Mouse (Mus musculus): ENCODE data around the gene Plin3.
A peak's percentile ranks its signal among the peaks of the same experiment; 100 is the strongest.

Plin3 gene

DNA sequence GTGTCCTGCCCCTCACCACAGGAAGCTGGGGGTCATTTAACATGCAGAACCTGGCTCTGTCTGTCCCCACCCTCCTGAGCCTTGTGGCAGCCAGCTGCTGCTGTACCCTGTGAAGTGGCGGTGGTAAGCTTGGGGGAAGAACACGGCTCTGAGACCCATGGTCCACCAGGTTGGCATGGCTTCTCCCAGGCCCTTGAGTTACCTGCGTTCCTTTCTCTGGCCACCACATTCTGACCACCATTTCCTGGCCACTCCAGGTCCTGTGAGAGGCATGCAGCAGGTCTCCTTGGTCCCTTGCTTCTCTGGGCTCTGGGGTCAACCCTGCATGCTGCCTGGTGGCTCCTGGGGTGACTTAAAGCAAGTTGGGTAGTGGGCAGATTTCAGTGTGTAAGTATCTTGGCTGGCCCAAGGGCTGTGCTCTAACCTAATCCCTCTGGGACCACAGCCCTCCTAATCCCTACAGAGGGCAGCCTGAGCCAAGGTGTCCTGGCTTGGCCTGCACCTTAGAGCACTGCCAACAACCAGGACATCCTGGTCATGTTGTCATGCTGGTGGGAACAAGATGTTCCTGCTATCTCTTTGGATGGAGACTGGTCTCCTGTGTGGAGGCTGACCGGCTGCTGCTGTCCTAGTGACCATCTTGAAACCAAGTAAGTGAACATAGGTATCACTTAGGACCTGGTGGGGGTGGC is at the start of gene Plin3:
TSS of gene Plin3 (minus strand) at position 343 of the 692 bp plus-strand sequence.
- no peak for DNase-seq

DNA sequence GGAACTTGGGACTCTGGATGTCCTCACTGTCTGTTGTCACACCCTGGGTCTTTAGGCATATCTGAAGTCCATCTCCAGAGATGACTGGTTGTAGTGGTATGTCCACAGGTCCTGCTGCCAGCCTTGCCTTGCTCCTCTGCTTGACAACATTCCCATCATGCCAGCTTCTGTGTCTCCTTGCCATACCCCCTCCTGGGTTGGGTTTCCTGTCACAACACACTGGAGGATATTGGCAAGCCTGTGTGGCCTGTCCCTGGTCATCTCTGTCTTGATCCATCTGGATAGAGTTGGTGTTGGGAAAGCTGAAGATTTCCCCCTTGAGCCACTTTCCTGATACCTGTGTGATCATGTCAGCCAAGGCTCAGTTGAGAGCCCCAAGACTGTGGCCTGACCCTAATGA is 48.0 kb upstream of the Plin3 start:
- DNase-seq, result no peak

DNA sequence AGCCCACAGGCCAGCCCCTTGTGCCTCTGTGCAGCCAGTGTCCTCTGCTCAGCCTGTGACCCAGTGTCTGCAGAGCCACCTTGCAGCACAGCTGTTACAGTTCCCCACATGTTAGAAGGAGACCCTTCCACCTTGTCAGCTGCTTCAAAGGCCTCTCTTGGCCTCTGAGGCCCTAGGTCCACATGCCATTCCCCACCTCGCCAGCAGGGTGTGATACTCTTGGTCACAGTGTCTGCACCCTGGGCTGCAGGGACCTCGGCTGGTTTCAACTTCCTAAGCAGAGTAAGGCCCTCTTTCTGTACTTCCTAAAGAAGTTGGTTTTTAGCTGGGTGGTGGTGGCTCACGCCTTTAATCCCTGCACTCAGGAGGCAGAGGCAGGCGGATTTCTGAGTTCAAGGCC is 46.2 kb upstream of the Plin3 start:
- DNase-seq, result no peak

DNA sequence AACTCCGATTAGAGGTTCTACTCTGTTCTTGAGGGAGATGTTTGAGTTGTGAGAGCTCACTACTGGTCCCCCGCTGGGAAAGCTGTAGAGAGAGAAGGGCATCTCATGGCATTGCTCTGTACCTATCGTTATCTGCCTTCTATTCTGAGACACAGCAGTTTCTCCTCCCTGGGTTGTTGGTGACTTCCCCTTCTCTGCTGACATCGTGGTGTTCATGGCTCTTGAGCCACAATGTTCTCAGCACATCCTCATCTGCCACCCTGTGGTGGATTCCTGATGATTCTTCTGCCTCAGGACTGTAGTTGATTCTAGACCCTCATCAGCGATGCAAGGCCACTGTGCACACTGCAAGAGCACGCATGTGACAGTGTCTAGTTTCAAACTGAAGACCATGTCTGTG is 45.1 kb upstream of the Plin3 start:
- DNase-seq, result no peak

DNA sequence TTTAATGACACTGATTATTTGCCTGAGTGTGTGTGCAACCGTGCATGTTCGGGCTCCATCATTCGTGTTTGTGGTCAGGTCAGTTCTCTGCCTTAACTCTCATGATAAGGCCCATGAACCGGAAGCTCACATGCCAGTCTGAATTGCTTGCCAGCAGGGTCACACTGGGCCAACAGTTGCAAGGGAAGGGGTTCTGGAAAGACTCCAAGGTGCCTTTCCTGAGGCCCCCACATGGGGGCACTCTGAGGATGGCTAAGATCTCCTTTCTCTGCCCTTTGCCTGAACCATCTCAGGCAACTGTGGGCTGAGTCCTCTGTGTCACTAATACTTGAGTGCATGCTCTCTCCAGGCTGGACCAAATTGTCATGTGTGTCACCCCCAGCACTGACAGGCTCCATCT is 44.5 kb upstream of the Plin3 start:
- DNase-seq, result peak; percentile 40

DNA sequence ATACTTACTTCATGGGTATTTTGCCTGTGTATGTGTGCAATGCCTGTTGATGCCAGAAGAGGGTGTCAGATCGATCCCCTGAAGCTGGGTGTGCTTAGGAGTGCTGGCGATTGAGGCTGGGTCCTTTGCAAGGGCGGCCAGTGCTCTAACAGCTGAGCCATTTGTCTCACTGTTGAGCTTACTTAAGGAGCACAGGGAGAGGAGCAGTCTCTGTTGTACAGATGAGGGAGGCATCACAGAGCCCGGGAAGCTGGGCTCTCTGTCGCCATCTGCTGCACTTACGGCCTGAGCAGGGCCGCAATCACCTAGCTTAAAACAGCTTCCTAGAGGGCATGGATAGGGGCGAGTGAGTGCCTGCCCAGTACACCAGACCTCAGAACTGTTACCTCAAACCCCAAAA is 40.3 kb upstream of the Plin3 start:
- DNase-seq, result no peak

DNA sequence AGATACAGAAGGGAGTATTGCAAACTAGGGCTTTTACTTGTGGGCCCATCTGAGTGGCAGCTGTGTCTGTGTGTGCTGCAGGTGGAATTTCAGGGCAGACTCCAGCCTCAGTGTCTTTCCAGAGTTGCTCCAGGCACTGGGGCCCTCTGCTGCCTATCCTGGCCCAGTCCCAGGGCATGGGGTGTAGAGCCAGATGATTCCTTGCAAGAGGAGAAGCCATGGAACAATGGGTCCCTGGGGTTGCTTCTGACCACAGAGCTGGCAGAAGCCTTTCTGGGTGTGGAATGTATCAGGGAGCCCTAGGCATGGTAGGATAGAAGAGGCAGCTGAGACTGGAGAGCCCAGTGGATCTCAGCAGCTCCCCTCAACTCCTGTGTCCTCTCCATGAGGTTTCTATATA is 38.6 kb upstream of the Plin3 start:
- DNase-seq, result no peak

DNA sequence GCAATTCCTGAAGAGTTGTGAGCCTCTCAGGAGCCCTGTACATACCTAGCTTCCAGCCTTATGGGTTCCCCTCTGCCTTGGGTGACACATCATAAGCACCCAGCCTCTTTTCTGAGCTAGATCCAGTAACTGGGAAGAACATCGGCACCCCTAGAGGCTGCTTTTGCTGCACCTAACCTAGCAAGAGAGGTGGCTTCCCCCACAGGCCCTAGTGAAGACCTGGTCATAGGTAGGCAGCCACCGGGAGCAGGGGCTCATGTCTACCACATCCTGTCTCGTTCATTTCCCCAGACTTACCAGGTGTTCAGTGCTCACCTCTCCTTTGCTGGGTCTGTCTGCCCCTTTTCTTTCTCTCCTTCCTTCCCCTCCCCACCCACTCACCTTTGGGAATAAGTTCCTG is 37.7 kb upstream of the Plin3 start:
- no peak for DNase-seq

DNA sequence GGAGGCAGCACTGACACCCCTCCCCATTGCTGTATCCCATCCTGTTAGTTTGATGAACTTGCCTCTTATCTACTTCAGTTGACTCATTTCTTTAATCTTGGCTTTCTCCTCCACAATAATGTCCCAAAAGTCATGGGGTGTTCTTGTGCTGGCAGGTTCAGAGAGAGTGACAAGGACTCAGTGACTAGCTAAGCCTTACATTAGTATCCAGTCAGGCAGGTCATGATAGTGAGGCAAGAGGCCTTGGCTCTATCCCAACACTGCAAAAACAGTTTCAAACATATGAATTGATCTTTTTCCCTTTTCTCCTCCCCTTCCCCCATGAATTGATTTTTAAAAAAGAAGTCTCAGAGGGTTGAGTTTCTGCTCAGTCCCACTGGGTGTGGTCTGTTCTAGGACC is 36.6 kb upstream of the Plin3 start:
- DNase-seq, result no peak

DNA sequence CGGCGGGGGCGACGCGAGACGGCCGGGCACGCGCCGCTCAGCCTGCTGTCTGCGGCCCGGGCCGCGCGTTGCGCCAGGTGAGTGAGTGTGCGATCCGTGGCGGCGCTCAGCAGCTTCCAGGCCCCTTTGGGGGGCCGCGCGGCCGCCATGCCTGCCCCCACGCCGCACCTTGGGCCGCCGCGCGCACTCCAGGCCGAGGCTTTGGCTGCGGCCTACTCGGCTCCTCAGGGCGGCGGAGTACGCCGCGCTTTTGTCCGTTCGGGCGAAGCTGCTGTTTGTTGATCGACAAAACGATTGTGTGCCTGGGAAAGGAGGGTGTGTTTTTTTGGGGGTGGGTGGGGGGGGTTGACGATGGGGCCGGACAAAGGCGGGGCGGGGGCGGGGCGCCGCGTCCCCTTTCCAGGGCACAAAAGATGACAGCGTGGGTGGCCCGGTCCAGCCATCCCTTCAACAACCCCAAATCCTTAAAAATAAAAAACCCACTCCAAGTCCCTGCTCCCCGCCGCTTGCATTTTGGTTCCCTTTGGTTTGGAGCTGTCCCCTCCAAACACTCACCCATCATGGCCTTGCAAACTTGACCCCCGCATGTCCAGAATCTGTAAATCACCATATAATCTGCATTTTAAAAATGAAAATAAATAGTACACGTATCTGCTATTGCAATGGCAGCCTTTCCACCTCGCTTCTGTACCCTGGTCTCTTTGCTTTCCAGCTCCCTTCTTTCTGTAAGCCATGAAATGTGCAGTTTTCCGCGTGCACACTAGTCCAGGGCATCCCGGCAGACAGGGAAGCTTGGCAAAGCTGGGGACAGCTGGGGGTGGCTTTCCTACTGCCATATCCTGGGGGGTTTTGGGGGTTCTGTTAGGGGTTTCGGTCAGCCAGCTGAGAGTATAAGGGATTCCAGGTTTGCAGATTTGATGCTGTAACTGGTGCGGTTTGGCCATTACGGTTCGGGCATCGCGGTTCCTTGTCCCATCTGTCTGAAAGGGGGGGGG is 33.8 kb upstream of the Plin3 start:
- DNase-seq, result no peak

DNA sequence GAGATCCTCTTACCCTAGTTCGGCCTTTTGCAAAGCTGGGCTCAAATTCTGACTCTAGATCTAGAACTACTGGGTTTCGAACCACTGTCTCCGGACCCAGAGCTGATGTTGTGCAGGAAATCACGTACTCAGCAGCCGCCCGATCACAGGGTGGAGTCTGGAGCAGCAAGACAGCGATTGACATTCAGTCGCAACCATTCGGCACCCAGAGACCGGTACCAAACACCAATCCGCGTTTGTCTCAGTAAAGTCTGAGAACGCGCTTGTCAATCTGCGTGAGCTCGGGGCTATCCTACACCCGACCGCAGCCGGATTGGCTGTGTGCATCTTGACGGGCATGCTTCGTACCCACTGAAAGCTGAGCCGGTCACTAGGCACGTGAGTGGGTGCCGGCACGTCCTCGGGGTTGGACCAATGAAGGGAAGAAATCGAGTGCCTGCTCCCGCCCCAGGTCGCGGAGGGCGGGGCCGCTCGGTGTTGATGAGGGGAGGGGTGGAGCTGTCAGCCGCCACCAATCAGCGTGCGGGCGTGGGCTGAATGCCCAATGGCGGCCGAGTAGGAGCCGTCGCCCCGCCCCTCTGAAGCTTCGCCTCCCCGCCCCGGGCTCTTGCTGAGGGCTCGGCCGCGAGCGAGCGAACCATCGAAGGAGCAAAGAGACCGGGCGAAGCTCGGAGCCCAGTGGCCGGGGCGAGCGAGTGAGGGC is 32.9 kb upstream of the Plin3 start, which contains the start of gene Kdm4b:
TSS of gene Kdm4b (plus strand) at position 613 of the 703 bp plus-strand sequence.
- peak; percentile 100 for DNase-seq

DNA sequence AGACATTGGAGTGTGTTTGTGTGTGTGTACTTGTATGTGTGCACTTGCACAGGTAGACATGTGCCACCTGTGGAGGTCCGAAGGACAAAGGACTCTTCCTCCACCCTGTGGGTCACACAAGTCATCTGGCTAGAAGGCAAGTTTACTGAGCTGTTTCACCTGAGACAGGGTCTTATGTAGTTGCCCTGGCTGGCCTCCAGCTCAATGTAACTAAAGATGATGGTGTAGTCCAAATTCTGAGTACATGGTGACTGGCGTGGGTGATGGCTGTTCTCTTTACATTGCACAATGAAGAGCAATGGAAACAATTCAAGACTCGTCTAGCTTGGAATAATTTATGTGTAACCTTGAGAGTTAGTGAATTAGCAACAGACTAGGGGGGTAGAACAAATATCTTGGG is 31.7 kb upstream of the Plin3 start:
- no peak for DNase-seq

DNA sequence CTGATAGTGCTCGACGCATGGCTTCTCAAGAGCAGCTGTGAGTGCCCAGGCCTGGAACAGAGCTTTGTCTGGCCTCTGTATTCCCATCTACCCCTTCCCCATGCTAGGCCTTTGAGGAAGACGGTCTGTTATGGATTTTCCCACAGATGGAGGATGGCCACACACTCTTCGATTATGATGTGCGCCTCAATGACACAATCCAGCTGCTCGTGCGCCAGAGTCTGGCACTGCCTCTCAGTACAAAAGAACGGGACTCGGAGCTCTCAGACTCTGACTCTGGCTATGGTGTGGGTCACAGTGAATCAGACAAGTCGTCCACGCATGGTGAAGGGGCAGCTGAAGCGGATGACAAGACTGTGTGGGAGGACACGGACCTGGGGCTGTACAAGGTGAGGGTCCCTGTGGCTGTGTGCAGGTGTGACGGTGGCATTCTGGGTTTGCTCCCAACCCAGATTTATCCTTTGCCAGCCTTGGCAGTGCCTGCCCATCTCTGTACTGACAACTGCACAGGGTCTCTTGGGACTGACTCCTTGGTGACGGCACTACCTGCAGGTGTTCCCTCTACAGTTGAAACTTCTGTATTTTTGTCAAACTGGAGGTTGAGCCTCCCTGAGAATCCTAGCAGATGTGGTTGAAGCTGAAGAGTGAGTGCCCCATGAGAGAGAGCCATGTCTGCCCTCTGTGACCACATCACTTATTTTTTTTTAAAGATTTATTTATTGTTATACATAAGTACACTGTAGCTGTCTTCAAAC is 16.7 kb upstream of the Plin3 start:
- DNase-seq, result no peak

DNA sequence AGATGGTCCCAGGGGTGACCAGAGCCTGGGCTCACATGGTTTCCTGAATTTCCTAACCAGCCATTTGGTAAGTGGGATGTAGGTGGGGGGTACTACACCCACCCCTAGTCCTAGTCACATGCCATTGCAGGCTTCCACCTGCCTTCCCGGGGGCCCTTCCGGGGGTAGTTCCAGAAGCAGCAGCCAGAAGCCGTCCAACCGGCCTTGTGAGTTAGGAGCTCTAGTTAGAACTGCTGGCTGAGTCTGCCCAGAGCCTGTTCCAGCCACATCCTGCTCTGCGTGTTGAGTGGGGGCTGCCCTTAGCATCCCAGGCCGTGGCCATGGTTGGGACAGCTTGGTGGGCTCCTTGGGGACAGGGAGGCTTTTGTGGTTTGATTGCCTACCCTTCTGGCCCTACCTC is 15.4 kb upstream of the Plin3 start:
- DNase-seq, result no peak

DNA sequence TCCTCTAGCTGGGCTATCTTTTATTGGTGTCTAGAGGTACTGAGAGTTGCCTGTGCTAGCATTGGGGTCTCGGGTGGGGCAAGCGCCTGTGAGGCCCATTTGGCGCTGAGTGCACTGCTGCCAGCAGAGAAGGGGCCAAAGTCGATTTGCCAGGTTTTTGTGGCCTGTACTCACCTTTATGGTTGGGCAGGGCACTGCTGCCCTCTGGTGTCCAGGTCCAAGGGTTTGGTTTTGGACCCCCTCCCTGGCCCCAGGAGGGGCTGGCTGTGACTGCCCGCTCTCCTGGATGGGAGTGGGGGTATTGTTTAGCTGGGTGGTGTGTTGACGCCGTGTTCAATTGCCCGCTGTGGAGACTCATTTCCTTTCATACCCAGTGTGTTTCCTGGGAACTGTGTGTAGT is 13.2 kb upstream of the Plin3 start:
- no peak for DNase-seq

DNA sequence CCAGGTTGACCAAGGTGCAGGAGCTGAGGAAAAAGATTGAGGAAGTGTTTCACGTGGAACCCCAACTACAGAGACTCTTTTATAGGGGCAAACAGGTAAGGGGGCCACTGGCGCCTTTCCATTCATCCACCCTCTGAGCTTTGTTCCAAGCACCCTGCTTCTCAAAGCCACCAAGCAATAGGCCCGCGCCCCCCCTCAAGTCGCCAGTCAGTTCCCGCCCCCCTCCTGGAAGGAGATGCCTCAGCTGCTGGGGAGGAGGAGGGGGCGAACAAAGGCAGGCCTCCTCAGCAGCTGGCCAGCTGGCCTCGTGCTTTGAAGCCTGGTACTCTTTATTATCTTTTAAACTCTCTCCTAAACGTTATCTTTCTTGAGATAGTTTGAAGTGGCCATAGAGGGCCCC is 12.5 kb upstream of the Plin3 start:
- no peak for DNase-seq

DNA sequence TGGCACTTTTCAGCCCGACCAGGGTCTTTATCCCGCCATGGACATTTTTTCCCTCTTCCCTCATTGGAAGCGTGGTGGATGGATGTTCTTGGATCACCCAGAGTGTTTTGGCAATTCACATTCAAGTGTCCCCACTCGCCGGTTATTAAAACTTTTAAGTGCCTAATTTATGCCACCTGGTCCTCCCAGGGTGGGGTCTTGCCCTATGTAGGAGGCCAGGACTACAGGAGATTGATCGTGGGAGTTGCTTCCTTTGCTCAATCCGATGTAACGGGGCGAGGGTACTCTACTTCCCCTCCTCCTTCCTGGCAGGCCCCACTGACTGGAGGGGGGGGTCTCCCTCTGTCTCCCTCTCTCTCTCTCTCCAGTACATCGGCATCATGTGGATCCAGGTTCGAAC is 12.0 kb upstream of the Plin3 start:
- DNase-seq, result no peak

DNA sequence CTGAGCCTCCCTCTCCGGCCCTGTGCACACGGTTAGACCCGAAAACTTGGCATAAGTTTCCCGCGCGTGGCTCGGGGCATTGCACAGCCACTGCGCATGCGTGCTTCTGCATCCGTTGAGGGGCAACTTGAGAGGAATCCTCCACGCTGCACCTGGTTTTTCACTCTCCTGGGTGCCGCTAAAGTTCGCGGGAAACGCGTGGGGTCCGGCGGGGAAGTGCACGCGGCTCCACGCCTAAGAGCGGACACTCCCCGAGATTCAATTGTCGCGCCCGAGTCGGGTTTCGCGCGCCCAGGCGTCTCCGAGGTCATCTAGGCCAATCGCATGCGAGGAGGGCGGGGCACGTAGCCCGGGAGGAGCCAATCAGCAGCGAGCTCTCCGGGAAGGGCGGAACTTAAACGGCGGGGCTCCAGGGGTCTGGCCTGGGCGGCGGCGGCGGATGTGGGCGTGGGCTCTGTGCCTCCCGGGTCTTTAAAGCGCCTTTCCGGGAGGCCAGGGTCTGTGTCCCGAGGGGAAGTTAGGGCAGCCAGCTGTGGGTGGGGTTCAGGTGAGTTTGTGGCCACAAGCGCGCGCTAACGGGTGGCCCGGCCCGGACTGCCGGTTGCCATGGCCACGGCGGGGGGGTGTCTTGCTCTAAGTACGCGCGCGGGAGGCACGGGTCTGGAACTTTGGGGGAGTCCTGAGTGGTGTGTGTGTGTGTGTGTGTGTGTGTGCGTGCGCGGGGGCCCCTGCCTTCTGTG is 11.3 kb upstream of the Plin3 start:
- DNase-seq, result peak; percentile 93

DNA sequence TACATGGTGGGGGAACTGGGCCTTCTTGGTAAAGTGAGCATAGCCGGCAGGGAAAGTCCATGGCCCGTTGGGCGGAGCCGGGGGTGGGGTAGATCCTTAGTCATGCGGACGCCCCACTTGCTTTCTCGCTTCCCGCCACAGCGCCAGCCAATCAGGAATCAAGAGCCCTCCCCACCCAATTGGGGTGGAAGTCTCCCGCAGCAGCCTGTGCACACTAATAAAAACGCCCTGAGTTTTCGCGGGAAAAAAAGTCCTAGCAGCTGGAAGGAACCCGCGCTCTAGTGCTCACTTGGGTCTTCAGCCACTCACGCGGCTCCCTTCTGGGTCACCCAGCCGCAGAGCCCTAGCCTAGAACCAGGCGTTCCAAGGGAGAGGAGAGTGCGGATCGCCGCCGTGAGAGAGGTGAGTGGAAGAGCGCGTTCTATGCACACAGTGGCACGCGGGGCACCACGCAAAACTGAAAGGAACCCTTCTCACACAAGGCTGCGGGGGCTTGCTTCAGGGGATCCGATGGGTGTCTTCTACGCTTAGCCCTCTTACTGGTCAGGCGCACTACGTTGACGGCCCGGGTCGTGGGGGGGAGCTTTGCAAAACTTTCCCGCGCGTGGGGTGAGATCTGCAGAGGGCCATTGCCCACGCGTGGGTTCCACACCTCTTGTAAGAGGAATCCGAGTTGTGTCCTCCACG is 10.6 kb upstream of the Plin3 start, which contains the start of gene Uhrf1:
TSS of gene Uhrf1 (plus strand) at position 162 of the 687 bp plus-strand sequence.
- DNase-seq, result no peak

DNA sequence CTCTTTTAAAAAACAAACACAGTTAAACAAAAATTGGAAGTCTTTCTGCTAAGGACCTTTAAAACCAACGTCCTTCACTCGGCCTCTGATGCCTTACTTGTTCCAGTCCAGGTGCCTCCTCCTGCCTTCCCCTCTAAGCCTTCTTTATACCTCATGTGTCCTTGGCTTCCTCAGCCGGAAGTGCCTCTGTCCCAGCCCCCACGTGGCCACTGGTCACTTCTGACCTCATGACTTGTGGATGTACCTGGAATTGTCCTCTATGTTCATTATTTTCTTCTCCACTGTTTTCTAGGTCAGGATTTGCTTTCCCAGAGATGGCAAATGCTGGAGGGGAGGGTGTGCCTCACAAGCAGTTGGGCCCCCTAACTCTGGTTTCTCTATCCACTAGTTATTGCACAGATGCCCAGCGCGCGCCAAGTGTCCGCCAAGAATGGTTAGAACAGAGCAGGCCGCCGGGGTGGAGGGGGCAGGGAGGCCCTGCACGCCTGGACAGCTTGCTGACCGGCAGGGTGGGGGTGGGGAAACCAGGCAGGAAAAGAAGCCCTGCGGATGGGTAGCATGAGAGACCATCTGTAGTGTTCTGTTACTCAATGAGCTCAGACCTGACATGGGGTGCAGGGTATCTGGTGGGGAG is 9.8 kb upstream of the Plin3 start:
- DNase-seq, result no peak

DNA sequence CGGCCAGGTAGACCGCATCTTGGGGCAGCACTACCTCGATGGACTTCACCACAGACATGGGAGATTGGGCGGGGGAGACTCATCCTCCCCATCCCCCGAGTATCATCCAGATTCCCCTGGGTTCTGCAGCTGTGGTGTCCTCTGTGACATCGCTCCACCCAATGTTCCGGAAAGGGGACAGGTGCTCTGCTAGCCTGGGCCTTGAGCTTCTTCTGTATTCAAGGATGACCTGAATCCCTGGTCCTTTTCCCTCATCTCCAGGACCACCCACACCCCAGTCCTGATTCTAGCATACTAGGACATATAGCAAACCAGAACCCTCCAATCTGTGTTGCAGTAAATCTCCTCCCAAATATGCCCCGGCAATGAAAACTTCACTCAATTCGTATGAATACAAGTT is 7.5 kb upstream of the Plin3 start, which contains the start of gene Arrdc5:
TSS of gene Arrdc5 (minus strand) at position 101 of the 400 bp plus-strand sequence.
- DNase-seq, result no peak
